Mouse (Mus musculus) neutrophil, adult 59 days (primary cell): ENCODE measurements around the gene Irf4. TPM values are rescaled to one million over a fixed set of nuclear protein-coding genes. Genes with fewer than 3 reads are reported as not detected.

Experiments used
- total RNA-seq, 2 experiments: library from RNA; stranded (reverse); gene quantifications; 1 replicate in 1 of 2; 2 replicates in 1 of 2; pipeline ENCODE4 v1.2.4; 2023

Gene Irf4
- total RNA-seq, result 10 to 100 TPM; 12.7 to 18.9 TPM

DNA sequence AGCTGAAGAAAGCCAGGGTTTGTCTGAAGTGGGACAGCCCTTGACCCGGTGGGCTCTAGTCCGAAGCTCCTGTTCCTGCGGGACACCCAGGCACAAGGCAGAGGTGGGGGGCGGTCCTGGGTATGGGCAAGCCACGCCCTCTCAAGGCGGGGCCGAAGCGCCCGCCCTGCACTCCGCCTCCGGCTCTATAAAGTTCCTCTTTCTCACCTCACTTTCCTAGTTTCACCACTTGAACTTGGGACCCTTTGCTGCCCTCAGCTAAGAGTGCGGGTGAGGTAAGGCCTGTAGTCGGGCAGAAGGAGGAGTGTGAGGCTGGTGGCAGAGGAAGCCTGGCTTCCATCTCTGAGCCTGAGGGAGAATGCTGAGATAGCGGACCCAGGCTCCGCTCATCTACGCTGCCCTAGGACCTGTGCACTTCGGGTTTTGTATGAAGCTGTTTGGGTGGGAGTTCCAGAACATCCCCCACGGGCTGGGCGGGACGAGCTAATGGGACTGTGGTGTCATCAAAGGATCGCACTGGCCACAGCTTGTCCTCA lies at the start of gene Irf4:
Irf4 (plus strand) TSS at position 206 of the 536 bp plus-strand sequence.

Other genes starting within 250 kb of the Irf4 start
- gene Uqcrfs1, start 203.9 kb upstream of the Irf4 start, total RNA-seq, result 10 to 100 TPM; 57.7 to 69.3 TPM
- 10 to 100 TPM; 14.4 to 28.1 TPM for gene Dusp22, start 89.2 kb upstream of the Irf4 start, total RNA-seq
- 1 to 10 TPM; 1.6 to 1.8 TPM for gene Hus1b, start 198.5 kb downstream of the Irf4 start, total RNA-seq
- 10 to 100 TPM; 58.2 to 66.0 TPM for gene Exoc2, start 224.9 kb downstream of the Irf4 start, total RNA-seq
- not detected for gene Gm5447, start 225.0 kb downstream of the Irf4 start, total RNA-seq